Mouse (Mus musculus) activated CD4-positive, CD25-positive, alpha-beta regulatory T cell, adult 4 months (primary cell): ENCODE data around the gene Rsph1. TPM values are rescaled to one million over a fixed set of nuclear protein-coding genes. Genes with fewer than 3 reads are reported as not detected.
"Not testable (repeated sequence)": the region's sequence is repeated elsewhere in the genome, so short reads cannot be mapped to it uniquely, and the experiment has no call there.

Experiments
- ATAC-seq: one replicate; pipeline ENCODE4 v1.8.0; 2017
- polyA plus RNA-seq, 2 experiments: library from polyadenylated mRNA; unstranded; fragments of 100-300 nt; shearing (Covaris generic); gene quantifications; one replicate each; pipeline ENCODE4 v1.2.1; 2017

Gene Rsph1
- polyA plus RNA-seq, 2 experiments from 2014 or later: 0.86 to 2.7 TPM

DNA sequence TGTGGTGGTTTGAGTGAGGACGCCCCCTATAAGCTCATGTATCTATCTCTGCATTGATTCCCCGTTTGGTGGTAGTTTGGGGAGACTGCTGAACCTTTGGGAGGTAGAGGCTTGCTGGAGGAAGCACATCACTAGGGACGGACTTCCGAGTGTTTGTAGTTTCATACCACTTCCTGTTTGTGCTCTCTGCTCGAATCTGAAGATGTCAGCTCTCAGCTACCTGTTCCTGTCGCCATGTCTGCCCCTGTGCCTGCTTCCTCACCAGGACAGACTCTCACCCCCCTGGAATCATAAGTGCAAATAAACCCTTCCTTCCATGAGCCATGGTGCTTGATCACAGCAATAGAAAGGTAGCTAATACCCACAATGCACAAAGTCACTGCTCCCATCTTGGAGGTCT is 2.0 kb downstream of the Rsph1 start:
- ATAC-seq: peak; percentile 47

DNA sequence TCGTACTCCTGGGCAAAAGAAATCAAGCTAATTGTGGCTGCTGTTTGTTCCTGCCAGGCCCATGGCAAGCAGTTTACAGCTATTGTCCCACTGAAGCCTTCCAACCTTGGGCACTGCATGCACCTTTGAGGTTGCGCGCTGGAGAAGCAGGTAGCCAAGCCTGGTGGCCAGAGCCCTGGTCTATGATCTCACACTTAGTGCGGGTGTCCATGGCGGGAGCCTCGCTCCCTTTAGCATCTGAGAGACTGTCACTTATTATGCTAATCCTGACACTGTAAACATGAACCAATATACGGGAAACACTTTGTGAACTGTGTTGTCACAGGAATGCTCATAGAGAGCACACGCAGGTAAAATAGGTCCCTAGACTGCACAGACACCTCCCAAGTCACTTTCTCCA is 3.6 kb downstream of the Rsph1 start:
- no peak for ATAC-seq

DNA sequence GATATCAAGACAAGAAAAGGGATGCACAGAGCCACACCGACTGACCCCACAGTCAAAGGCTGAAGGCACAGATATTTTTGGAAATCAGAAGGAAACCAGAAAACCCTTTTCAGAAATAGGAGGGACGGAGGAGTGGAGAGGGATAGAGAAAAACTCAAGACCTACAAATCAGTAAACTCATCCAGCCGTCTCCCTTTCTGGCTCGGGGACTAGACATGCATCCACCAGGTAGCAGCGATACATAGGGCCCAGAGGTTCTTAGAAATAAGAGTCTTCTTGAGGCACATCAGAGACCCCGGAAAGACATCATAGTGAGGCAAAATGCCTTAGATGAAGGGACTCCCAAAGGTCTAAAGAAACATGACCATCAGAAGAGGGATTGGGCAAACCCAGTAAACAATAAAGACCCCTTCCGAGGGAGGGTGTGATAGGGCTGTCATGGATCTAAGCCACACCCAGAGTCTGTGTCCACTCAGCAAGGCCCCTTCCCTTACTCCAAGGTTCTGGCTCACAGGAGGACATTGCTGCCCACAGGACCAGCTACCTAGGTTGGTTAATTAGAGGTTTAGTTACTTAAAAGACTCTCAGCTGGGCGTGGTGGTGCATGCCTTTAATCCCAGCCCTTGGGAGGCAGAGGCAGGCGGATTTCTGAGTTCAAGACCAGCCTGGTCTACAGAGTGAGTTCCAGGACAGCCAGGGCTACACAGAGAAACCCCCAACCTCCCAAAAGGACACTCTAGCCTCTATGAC is 4.6 kb downstream of the Rsph1 start:
- no peak for ATAC-seq

GRCm38 (mm10) chr17:31271136-31271851 is 5.9 kb downstream of the Rsph1 start:
- no peak for ATAC-seq

- ATAC-seq: not testable (repeated sequence)
Observed at GRCm38 (mm10) chr17:31270736-31271135, 6.4 kb downstream of the Rsph1 start.

GRCm38 (mm10) chr17:31270246-31270645 is 6.9 kb downstream of the Rsph1 start:
- ATAC-seq: no peak

DNA sequence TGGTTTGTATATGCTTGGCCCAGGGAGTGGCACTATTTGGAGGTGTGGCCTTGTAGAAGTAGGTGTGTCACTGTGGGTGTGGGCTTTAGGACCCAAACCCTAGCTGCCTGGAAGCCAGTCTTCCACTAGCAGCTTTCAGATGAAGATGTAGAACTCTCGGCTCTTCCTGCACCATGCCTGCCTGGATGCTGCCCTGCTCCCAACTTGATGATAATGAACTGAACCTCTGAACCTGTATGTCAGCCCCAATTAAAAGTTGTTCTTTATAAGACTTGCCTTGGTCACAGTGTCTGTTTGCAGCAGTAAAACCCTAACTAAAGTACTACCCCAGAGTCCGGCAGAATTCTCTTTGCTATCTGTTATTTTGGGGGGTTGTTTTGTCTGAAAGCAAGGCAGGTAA is 7.4 kb downstream of the Rsph1 start:
- no peak for ATAC-seq

DNA sequence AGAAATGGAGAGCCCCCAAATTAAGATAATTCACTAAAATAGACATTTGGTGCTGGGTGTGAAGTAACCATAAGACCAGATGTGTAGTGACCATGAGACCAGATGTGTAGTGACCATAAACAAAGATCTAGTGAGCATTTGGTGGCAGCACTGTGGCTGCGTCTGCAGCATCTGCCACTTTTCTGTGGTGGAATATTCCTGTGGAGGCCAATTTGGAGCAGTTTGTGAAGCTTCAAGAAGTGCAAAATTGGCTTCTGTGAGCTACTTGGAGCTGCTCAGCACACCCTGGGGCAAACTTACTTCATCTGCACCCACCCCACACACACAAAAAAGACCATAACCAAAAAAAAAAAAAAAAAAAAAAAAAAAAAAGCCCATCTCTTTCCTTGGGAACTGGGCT is 9.2 kb downstream of the Rsph1 start:
- ATAC-seq: no peak

- ATAC-seq: no peak
Observed at GRCm38 (mm10) chr17:31267603-31268002, 9.6 kb downstream of the Rsph1 start.

GRCm38 (mm10) chr17:31267138-31267537 is 10.0 kb downstream of the Rsph1 start:
- ATAC-seq: no peak

DNA sequence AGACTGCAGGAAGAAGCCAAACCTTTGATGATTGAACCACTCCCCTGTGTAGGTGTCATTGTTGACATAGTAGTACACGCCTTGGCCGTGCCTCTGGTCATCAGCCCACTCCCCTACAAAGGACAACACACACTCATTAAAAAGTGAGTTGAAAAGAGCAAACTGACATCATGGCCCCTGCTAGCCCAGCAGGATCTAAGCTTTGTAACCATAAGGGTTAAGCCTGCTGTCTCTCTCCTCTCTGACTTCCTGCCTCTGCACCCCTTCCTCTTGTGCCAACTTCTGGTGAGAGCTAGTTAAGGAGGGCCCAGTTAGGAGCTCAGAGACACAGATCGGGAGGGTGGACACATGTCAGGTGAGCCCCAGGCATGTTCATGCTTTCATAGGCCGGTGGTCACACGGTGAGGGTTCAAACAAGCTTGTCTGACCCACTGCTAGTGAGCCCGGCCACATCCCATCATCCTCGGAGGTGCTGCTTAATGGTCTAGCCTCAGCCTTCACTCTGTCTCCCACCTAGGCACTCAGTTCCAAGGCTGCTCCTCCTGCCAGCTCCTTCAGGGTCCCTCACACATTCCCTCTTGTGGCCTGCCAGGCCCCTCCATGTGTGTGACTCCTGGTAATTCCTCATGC is 10.7 kb downstream of the Rsph1 start:
- ATAC-seq: no peak

DNA sequence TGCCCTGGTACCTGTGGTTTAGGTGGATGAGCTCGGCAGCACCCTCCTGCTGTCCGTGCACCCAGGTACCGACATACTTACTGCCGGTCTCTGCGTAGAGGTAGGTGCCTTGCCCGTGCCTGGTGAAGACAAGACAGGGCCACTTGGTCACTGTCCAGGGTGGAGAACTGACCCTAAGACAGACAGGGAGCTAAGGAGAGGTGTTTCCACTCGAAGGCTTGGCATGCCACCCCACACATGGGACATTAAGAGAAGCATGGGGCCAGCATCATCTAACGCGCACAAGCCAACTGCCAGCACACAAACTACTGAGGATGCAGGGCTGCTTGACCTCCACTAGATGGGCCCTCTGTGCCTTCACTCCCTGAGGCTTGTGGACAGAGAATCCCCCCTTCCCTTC is 11.4 kb downstream of the Rsph1 start:
- no peak for ATAC-seq

DNA sequence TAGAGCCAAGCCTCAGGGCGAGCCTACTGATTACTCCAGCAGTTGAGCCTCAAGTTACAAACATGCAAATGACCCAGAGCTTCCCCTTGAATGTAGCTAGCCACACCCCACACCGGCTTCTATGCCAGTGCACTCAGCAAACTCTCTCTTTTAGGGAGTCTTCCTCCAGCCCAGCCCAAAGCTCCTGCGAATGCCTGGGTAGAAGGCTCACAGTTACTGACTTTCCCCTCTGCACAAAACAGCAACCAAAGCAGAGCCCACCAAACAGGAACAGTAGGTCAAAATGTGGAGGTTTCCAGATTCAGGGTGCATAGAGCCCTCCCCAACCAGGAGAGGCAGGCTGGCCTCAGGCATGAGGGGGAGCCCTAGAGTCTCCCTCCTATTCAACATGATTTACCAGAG is 12.0 kb downstream of the Rsph1 start:
- no peak for ATAC-seq

GRCm38 (mm10) chr17:31264372-31264771 is 12.8 kb downstream of the Rsph1 start:
- ATAC-seq: no peak

DNA sequence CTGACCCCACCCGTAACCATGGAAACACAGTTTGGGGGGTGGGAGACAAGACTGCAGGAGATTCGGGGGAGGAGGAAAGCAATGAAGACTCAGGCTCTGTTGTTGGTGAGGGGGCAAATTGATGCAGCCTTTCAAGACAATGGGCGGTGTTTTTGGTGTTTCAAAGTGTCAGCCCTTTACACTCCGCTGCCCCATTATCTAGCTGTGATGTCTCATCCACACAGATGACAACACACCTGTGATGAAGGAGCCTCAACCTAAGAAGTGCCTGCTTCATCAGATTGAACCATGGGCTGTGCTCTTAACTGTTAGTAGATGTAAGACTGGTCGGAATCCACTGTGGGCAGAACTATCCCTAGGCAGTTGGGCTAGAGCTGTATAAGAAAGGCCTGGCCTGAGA is 13.4 kb downstream of the Rsph1 start:
- no peak for ATAC-seq

- ATAC-seq: no peak
Observed at GRCm38 (mm10) chr17:31262715-31263114, 14.5 kb downstream of the Rsph1 start.

DNA sequence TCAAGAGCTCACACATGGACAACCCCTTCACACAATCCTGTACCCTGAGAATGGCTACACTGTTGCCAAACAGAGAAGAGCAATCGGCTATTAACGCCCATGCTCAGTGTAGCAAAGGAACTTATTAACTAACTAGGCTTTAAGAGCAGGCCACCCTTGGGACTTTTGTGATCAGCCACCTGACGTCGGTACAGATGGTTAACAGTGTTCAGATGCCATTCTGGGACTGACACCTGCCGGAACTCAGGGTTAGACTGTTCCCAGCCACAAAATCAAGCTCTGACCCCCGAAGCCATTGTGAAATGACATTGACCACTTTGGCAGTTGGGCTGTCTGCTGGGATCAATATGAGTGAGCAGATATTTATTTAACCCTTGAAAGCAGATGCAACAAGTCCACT is 15.8 kb downstream of the Rsph1 start:
- ATAC-seq: no peak

- no peak for ATAC-seq
Observed at GRCm38 (mm10) chr17:31260430-31260829, 16.8 kb downstream of the Rsph1 start.

DNA sequence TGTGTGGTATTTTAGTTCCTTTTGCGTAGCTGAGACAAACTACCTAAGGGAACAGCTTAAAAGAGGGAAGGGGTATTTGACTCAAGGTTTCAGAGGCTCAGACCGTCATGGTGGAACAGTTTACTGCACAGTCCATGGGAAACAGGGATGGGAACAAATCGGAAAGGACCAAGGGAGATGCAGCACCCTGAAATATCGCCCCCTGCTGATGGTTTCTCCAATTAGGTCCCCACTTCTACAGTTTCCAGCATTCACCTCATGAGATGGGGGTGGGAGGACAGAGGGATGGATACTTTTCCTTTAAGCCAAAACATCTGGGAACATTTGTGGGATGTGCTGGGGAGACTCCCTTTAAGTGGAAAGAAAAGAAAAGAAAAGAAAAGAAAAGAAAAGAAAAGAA is 17.4 kb downstream of the Rsph1 start:
- no peak for ATAC-seq

DNA sequence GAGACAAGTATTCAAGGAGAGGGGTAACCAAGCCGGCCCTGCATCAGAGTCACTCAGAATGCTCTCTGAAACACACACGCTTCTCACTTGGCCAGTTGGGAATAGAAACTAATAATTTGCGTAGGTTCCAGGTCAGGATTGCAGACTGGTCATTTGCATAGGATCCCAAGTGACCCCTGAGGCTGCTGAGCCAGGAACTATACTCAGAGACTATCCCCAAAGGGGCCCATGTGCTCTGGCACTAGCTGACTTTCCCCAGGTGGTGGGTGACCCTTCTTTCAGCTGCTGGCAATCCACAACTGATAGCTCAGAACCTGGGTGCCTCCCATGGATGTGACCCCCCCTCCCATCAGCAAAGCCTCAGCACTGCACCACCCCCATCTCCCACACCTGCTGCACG is 18.0 kb downstream of the Rsph1 start:
- ATAC-seq: no peak

DNA sequence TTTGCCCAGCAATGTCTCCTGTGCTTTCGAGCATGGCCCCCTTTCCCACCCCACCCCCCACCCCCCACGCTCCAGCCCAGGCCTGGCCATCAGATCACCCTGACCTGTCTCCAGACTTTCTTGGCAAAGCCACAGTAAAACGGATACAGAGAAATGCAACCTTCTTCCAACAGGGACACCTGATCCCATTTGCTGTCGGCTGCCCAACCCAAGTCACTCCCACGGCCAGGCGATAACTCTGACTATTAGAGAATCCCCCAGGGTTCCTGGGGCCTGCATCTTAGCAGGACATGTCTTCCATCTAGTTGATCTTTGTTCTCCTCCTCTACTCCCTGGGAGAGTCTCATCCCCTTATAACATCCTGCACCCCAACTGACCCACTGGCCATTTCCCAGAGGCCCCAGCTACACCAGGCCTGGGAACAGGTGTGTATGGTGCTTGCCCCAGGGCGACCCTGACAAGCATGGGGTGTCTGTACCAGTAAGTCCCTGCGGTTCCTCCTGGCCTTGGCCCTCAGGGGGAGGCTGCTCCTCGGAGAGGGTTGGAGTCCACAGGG is 18.8 kb downstream of the Rsph1 start:
- no peak for ATAC-seq

GRCm38 (mm10) chr17:31257898-31258297 is 19.3 kb downstream of the Rsph1 start:
- no peak for ATAC-seq

- no peak for ATAC-seq
Observed at GRCm38 (mm10) chr17:31257149-31257548, 20.0 kb downstream of the Rsph1 start.
